Mouse (Mus musculus): ENCODE measurements around the gene Camk1d.

GRCm38 (mm10) chr2:5352821-5353522 lies 361.3 kb downstream of the Camk1d start:
- TF ChIP-seq CTCF (IDR thresholded peaks at IDR 0.05; ENCODE audit: low read depth) (no peak), EP300 (IDR thresholded peaks at IDR 0.05; ENCODE audit: low read depth) (no peak)

All from liver, embryonic 14.5 days (tissue).